Mouse (Mus musculus): Measurements from ENCODE around the gene Selenoo.

Gene Selenoo

GRCm38 (mm10) chr15:89088607-89089247 lies at the start of gene Selenoo:
TSS of gene Selenoo (plus strand) at chr15:89089084.
- peak; percentile 92 for DNase-seq (ENCODE audit: low read depth, low spot score)

DNA sequence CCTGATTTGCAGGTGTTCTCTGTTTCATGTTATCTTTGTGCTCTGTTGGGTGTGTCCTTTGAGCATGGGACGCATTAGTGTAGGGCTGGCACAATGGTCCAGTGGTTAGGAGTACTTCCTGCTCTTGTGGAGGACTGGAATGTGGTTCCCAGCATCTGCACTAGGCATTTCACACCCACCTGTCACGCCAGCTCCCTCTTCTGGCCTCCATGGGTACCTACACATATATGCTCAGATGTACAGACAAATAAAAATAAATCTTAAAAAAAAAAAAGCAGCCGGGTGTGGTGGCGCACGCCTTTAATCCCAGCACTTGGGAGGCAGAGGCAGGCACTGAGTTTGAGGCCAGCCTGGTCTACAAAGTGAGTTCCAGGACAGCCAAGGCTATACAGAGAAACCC lies 44.5 kb upstream of the Selenoo start:
- DNase-seq (ENCODE audit: low read depth, low spot score) = no peak

DNA sequence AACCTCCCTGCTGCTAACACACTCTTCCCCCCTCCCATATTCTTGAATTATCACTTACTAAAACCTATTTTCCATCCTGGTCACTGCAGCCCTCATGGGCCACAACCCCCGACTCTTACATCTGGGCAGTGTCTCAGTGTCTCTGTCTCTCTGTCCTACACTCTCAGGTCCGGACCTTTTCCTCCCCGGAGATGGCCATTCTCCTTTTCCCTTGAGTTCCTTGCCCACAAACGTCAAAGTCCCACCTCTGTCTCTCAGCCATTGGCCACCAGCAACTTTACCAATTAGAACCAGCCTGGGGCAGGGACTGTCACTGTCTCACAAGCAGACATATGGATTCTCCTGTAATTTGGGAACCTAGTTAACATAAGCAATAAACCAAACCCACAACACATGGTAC lies 42.5 kb upstream of the Selenoo start:
- no peak for DNase-seq (ENCODE audit: low read depth, low spot score)

GRCm38 (mm10) chr15:89054666-89055065 lies 34.2 kb upstream of the Selenoo start:
- no peak for DNase-seq (ENCODE audit: low read depth, low spot score)

- DNase-seq (ENCODE audit: low read depth, low spot score) = no peak
Measured at GRCm38 (mm10) chr15:89058736-89059135, 30.1 kb upstream of the Selenoo start.

GRCm38 (mm10) chr15:89059161-89059931 lies 29.5 kb upstream of the Selenoo start, which contains the start of gene Panx2:
TSS of gene Panx2 (plus strand) at chr15:89059734.
- DNase-seq (ENCODE audit: low read depth, low spot score) = no peak

DNA sequence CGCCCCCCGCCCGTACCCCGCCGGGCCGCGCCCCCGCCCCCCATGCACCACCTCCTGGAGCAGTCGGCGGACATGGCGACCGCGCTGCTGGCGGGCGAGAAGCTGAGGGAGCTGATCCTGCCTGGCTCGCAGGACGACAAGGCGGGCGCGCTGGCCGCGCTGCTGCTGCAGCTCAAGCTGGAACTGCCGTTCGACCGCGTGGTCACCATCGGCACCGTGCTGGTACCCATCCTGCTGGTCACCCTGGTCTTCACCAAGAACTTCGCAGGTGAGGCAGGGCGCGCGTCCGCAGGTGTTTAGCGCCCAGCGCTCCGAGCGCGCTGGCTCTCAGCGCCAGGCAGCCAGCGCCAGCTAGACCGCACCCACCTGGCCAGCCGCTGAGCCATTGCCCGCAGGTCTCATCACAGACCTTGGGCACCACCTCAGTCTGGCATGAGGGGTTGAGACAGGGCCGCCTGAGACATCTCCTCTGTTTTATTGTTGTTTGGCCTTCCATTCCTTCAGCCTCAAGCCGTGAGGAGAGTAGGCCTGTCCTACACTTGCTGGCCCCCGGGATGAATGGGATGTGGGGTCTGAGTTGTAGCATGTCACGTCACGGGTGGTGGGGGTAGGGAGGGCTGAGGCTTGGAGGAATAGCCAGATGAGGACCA lies 28.7 kb upstream of the Selenoo start:
- no peak for DNase-seq (ENCODE audit: low read depth, low spot score)

- no peak for DNase-seq (ENCODE audit: low read depth, low spot score)
Measured at GRCm38 (mm10) chr15:89060811-89061460, 27.9 kb upstream of the Selenoo start.

DNA sequence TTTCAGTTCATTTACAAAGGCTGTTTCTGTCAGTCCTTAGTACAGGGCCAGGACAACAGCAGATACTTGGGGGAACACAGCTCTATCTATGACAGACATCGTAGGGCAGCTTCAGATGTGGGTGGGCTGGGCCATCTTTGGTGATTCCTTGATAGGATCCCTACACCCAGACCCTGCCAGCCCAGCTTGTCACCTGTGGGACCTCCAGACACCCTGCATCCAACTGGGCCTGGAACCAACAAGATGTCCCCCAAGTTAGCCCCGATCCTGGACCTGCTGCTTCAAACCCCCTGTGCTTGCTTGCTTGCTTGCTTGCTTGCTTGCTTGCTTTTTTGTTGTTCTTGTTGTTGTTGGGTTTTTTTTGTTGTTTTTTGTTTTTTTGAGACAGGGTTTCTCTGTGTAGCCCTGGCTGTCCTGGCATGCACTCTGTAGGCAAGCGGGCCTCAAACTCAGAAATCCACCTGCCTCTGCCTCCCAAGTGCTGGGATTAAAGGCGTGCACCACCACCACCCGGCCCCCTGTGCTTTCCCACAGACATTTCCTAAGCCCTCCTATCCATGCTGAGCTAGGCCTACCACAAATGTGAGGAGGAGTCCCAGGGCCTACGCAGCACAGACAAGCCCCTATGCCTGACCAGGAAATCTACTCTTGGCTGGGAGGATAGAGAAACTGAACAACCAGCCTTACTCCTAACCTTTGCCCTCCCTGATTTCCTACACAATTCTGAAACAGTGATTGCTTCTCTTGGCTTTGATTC lies 26.9 kb upstream of the Selenoo start:
- no peak for DNase-seq (ENCODE audit: low read depth, low spot score)

DNA sequence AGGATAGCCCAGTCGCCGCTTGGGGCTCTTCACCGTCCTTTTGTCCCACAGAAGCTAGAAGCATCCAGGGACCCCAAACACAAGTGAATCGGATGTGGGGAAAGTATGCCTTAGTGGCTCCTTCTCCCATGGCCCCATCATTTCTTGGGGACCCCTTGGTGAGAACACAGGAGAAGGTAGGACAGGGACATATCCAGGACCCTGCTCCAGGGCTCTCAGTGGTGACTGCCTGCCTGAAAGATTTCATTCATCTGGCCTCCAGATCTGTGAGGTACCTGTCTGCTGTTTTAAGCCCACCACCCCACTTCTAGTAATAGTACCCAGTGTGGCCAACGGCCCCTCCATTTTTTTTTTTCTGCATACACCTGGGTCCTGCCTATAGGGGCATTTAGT lies 26.4 kb upstream of the Selenoo start:
- DNase-seq (ENCODE audit: low read depth, low spot score) = no peak

GRCm38 (mm10) chr15:89063001-89063400 lies 25.9 kb upstream of the Selenoo start:
- no peak for DNase-seq (ENCODE audit: low read depth, low spot score)

DNA sequence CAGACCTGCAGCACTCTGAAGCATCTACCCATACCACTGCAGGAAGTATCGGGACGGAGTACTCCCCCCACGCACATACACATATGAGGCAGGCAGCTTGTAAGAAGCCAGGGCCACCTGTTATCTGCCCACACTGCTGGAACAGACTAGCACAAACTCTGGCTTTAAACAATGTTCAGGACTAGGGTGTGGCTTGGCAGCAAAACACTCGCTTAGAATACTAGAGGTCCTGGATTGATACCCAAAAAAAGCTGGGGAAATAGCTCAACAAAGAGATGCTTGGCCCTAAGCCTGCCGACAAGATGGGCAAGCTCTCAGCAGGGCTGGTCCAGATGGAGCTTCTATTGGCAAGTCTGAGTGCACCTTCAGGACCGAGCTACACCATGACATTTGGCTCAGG lies 25.3 kb upstream of the Selenoo start:
- DNase-seq (ENCODE audit: low read depth, low spot score) = no peak

DNA sequence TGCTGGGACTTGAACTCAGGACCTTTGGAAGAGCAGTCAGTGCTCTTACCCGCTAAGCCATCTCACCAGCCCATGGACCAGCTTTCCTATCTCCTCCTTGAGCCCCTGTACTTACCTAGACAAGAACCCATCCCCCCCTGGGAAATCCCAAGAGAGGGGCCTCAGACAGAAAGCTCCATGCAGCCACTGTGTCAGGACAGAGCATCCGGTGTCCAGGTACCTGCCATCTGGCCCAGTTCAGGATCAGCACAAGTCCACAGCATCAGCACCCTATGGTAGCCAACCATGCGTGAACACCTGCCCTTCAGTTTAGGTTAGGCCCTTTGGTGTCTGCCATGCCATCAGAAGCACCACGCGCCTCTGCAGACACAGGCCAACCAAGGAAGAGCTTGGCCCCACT lies 24.0 kb upstream of the Selenoo start:
- DNase-seq (ENCODE audit: low read depth, low spot score) = no peak

- no peak for DNase-seq (ENCODE audit: low read depth, low spot score)
Measured at GRCm38 (mm10) chr15:89067609-89068008, 21.3 kb upstream of the Selenoo start.

GRCm38 (mm10) chr15:89068226-89068625 lies 20.7 kb upstream of the Selenoo start:
- no peak for DNase-seq (ENCODE audit: low read depth, low spot score)

DNA sequence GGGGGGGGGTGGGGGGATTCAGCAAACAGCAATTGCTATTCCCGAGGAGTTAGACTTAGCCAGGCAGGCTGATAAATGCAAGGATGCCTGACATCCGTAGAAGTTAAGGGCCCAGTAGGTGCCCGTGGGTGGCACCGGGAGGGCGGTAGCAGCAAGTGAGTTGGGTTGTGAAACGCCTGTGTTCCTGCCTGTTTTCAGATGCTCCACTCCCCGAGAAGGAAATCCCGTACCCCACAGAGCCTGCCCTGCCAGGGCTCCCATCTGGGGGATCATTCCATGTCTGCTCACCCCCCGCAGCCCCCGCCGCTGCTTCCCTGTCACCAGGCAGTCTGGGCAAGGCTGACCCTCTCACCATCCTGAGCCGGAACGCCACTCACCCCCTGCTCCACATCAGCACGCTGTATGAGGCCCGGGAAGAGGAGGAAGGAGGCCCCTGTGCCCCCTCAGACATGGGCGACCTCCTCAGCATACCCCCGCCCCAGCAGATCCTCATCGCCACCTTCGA lies 19.5 kb upstream of the Selenoo start:
- DNase-seq (ENCODE audit: low read depth, low spot score) = no peak

DNA sequence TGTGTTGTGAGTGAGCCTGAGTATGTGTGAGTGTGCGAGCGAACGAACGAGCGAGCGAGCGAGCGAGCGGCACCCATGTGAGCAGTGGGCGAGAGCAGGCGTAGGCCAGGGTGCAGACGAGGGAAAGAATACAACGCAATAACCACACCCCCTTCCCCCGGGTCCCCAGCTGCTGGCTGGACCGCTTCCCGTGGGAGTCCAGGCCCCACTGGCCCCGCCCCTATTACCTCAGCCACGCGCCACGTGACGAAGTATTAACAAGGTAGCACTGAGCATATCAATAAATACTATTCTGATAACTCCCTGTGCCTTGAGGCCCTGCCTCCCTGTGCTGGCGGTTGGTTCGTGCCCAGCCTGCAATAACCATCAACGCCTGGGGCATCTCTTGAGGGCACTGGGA lies 18.3 kb upstream of the Selenoo start:
- DNase-seq (ENCODE audit: low read depth, low spot score) = no peak

GRCm38 (mm10) chr15:89073993-89074603 lies 14.8 kb upstream of the Selenoo start:
- no peak for DNase-seq (ENCODE audit: low read depth, low spot score)

DNA sequence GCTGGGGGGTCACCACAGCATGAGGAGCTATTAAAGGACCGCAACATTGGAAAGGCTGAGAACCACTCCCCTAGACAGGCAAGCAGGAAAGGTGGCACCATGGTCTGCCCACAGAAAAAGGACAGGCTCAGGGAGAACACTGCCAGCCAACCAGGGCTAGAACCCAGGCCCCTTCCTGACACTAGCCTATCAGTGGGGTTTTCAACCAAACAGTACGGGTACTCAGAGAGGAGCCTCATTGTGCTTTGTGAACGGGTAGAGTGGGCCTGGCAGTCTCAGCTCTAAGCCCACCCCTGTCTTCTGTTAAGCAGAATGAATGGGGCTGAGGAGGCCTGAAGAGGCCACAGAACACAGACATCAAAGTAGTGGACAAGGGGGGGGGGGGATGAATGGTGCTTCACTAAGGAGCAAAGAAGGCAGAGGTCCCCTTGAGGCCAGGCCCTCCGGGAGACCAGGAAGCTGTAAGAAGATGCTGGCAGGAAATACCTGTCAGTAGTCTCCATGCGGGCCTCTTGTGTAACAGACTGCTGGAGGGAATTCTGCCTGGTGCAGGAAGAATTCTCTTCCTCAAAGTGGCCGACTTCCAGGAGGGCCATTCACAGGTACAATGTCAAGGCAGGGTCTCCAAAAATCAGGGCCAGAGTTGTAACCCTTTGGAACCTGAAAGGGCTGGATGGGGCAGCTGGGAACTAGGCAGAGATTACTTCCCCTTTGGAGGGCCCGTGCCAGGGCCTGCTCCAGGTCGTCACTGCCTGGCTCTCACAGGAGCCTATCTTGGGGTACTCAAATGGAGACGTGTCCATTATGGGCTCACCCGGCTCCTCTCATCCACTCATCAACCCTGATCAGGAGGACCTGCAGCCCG lies 14.0 kb upstream of the Selenoo start, which contains the start of gene Trabd:
Trabd (plus strand) TSS at position 512 of the 865 bp plus-strand sequence.
- DNase-seq (ENCODE audit: low read depth, low spot score) = peak; percentile 19
